Mouse (Mus musculus): ENCODE measurements at regions not wholly inside any gene's neighbourhood (a gene's known extent, or its start where the extent isn't known, plus 50 kb on each side); places are given as distances from the start of the nearest gene placed in this dataset.

DNA sequence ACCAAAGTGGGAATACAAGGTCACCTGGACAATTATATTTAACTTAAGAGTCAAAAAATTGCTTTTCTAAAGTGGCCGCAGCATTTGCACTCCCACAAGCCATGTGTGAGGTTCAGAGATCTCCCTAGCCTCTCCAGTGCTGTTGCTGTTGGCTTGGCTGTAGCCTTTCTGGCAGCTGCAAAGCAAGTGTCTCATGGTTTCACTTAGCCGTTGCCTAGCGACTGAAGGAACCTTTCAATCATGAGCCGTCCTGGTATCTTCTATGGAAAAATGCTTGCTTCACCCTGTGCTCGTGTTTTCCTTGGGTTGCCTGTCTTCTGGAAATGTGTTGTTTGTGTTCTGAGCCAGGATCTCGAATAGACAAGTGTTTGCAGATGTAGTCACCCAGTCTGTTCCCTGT lies 367.9 kb downstream of the Glrx3 start:
- 37% methylated on average over 6 of the region's 6 CpGs for WGBS
- TF ChIP-seq CTCF (IDR thresholded peaks at IDR 0.05) (no peak), EP300 (IDR thresholded peaks at IDR 0.05; ENCODE audit: insufficient read depth, low read depth, low read length) (no peak), POLR2A (IDR thresholded peaks at IDR 0.05; ENCODE audit: insufficient read depth, low read depth, low read length) (no peak)
- Histone ChIP-seq H3K27me3 (ENCODE audit: control insufficient read depth, insufficient read depth, low read length) (no peaks in the 10 kb centered on the region), H3K9ac (ENCODE audit: low read depth, low read length) (no peak overlapping the region), H3K27ac (no peak overlapping the region), H3K79me2 (replicated peaks; ENCODE audit: control insufficient read depth, insufficient read depth, low read length) (no peaks in the 10 kb centered on the region), H3K4me1 (ENCODE audit: control insufficient read depth, insufficient read depth, low read length) (no peaks in the 10 kb centered on the region), H3K36me3 (ENCODE audit: control insufficient read depth, insufficient read depth, low read length) (no peaks in the 10 kb centered on the region), H3K4me3 (no peak overlapping the region)
- DNase-seq = peak; percentile 26 to 61
- intact Hi-C loops (cut with DNase I) = no loop called here

DNA sequence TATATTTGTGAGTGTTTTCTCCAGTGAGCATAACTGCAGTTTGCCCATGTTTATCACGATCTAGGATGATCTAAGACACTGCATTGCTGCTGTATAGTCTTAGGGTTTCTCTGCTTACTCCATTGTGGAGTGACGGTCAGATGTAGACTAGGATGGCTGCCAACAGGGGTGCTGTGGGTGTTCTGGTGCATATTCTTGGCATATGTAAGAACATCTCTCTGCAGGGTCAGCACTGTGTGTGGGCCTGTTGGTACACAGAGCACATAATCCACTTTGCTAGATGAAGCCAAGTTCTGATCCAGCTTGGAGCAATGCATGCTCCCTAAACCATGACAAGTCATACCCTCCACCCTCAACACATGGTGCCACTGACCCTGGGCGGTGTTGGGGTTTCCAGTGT lies 375.4 kb downstream of the Glrx3 start:
- H3K27me3 ChIP-seq (ENCODE audit: control insufficient read depth, insufficient read depth, low read length) = no peaks in the 10 kb centered on the region
- WGBS = 71% methylated on average over 3 of the region's 3 CpGs
- intact Hi-C loops (cut with DNase I) = no loop called here

DNA sequence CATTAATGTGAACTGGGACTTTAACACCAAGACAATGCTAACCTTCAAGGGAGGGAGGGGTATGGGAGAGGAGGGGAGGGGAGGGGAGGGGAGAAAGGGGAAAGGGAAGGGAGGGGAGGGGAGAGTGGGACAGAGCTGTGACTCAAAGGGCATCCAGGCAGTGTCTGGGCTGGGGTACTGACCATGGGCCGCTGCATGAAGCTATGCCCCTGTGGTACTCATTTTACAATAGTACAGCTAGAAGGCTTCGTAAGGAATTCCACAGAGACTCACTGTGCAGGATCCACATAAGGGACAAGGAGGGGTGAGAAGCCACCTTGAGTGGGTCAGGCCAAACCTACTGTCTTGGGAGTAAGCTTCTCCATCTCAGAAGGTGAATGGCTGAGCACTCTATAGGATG lies 403.1 kb downstream of the Glrx3 start:
- Histone ChIP-seq H3K9ac (ENCODE audit: low read depth, low read length) (no peak overlapping the region), H3K4me1 (ENCODE audit: control insufficient read depth, insufficient read depth, low read length) (no peaks in the 10 kb centered on the region), H3K4me3 (no peak overlapping the region), H3K79me2 (replicated peaks; ENCODE audit: control insufficient read depth, insufficient read depth, low read length) (no peaks in the 10 kb centered on the region), H3K27me3 (ENCODE audit: control insufficient read depth, insufficient read depth, low read length) (no peaks in the 10 kb centered on the region), H3K27ac (no peak overlapping the region), H3K36me3 (ENCODE audit: control insufficient read depth, insufficient read depth, low read length) (no peaks in the 10 kb centered on the region)
- no peak for TF ChIP-seq EP300 (IDR thresholded peaks at IDR 0.05; ENCODE audit: insufficient read depth, low read depth, low read length)
- no peak for TF ChIP-seq CTCF (IDR thresholded peaks at IDR 0.05)
- no peak for TF ChIP-seq POLR2A (IDR thresholded peaks at IDR 0.05; ENCODE audit: insufficient read depth, low read depth, low read length)
- intact Hi-C loops (cut with DNase I) = no loop called here
- WGBS = 70% methylated on average over 2 of the region's 2 CpGs
- DNase-seq = no peak

More for the DNA sequence above, 375.4 kb downstream of the Glrx3 start:
- Histone ChIP-seq H3K4me3 (no peak overlapping the region), H3K9ac (ENCODE audit: low read depth, low read length) (no peak overlapping the region), H3K79me2 (replicated peaks; ENCODE audit: control insufficient read depth, insufficient read depth, low read length) (no peaks in the 10 kb centered on the region), H3K27ac (no peak overlapping the region), H3K4me1 (ENCODE audit: control insufficient read depth, insufficient read depth, low read length) (no peaks in the 10 kb centered on the region), H3K36me3 (ENCODE audit: control insufficient read depth, insufficient read depth, low read length) (no peaks in the 10 kb centered on the region)
- DNase-seq = no peak
- TF ChIP-seq CTCF (IDR thresholded peaks at IDR 0.05) = no peak
- TF ChIP-seq POLR2A (IDR thresholded peaks at IDR 0.05; ENCODE audit: insufficient read depth, low read depth, low read length) = no peak
- TF ChIP-seq EP300 (IDR thresholded peaks at IDR 0.05; ENCODE audit: insufficient read depth, low read depth, low read length) = no peak

DNA sequence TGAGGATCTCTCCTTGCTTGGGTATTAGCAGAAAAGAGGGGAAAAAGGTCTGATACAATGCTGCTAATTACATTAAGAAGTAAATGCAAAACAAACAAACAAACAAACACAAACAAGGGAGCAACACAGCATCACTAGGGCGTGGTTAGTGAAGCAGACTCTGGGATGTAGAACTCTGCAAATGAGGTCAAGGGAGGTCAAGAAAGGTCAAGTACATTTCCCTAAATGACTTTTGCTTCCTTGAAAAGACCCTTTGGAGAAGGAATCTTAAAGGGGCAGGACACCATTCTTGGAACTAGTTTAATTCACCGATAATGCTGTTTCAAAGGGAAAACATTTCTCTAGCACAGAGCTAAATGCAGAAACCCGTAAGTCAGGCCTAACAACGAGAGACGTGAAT lies 403.6 kb downstream of the Glrx3 start:
- TF ChIP-seq CTCF (IDR thresholded peaks at IDR 0.05) (no peak), EP300 (IDR thresholded peaks at IDR 0.05; ENCODE audit: insufficient read depth, low read depth, low read length) (no peak)
- no peaks in the 10 kb centered on the region for H3K4me1 ChIP-seq (ENCODE audit: control insufficient read depth, insufficient read depth, low read length)
- no peak for DNase-seq
- no peaks in the 10 kb centered on the region for H3K27me3 ChIP-seq (ENCODE audit: control insufficient read depth, insufficient read depth, low read length)
- no peak overlapping the region for H3K27ac ChIP-seq
- no peaks in the 10 kb centered on the region for H3K36me3 ChIP-seq (ENCODE audit: control insufficient read depth, insufficient read depth, low read length)
- no peaks in the 10 kb centered on the region for H3K79me2 ChIP-seq (replicated peaks; ENCODE audit: control insufficient read depth, insufficient read depth, low read length)
- intact Hi-C loops (cut with DNase I) = no loop called here
- no peak overlapping the region for H3K4me3 ChIP-seq
- WGBS = 75% methylated on average over 5 of the region's 5 CpGs
- H3K9ac ChIP-seq (ENCODE audit: low read depth, low read length) = no peak overlapping the region

DNA sequence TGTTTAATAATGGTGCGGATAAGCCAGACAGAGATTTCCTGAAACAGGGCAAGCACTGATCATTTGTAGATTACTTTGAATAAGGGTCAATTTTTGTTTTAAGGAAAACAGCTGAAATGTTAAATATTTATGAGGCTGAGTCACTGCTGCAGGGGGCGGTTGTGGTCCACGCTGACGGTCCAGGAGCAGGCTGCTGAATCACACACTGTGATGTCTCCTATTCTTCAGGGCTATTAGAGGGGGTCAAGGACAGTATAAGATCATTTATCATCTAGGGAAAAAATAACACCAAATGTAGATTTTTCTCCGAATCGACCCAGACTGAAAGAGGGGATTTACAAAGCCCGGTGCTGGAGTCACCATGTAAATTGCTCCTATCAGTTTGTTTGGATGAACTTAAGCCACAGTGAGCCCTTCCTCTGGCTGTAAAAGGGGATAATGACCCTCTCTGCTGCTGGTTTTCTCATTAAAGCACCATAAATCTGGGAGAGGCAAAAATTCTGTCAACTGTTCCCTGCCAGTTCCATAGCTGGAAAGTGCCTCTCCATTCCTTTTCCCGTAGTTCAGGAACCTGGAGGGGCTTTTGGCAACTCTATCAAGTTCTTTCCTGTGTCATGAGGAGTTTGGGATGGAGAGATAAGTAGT lies 404.2 kb downstream of the Glrx3 start:
- no peak for DNase-seq
- TF ChIP-seq CTCF (IDR thresholded peaks at IDR 0.05) (no peak), POLR2A (IDR thresholded peaks at IDR 0.05; ENCODE audit: insufficient read depth, low read depth, low read length) (no peak), EP300 (IDR thresholded peaks at IDR 0.05; ENCODE audit: insufficient read depth, low read depth, low read length) (no peak)
- intact Hi-C loops (cut with DNase I) = no loop called here
- no peaks in the 10 kb centered on the region for H3K4me1 ChIP-seq (ENCODE audit: control insufficient read depth, insufficient read depth, low read length)
- H3K27me3 ChIP-seq (ENCODE audit: control insufficient read depth, insufficient read depth, low read length) = no peaks in the 10 kb centered on the region
- WGBS = 62% methylated on average over 8 of the region's 8 CpGs
- H3K9ac ChIP-seq (ENCODE audit: low read depth, low read length) = no peak overlapping the region
- no peak overlapping the region for H3K4me3 ChIP-seq
- no peaks in the 10 kb centered on the region for H3K79me2 ChIP-seq (replicated peaks; ENCODE audit: control insufficient read depth, insufficient read depth, low read length)
- no peak overlapping the region for H3K27ac ChIP-seq
- no peaks in the 10 kb centered on the region for H3K36me3 ChIP-seq (ENCODE audit: control insufficient read depth, insufficient read depth, low read length)

DNA sequence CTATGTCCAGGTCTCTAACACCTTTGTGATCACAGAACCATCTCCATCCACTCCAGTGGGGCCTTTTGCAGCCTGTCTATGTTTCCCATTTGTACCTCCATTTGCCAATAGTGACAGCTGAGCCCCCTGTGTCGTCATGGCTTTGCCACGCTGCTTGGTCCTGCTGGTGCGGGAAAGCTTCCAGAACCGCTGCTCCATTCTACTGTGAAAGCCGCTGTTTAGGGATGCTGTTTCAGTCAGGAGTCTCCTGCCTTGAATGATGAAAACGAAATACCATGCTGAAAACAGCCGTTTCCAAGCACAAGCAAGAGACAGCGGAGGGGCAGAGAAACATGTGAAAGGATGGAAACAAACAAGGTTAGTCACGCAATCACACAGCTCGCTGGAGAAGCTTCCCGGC lies 410.4 kb downstream of the Glrx3 start:
- H3K9ac ChIP-seq (ENCODE audit: low read depth, low read length) = no peak overlapping the region
- intact Hi-C loops (cut with DNase I) = no loop called here
- WGBS = 80% methylated on average over 11 of the region's 11 CpGs
- no peaks in the 10 kb centered on the region for H3K36me3 ChIP-seq (ENCODE audit: control insufficient read depth, insufficient read depth, low read length)
- H3K79me2 ChIP-seq (replicated peaks; ENCODE audit: control insufficient read depth, insufficient read depth, low read length) = no peaks in the 10 kb centered on the region
- DNase-seq = no peak
- H3K27me3 ChIP-seq (ENCODE audit: control insufficient read depth, insufficient read depth, low read length) = no peaks in the 10 kb centered on the region
- H3K4me1 ChIP-seq (ENCODE audit: control insufficient read depth, insufficient read depth, low read length) = no peaks in the 10 kb centered on the region
- TF ChIP-seq EP300 (IDR thresholded peaks at IDR 0.05; ENCODE audit: insufficient read depth, low read depth, low read length) (no peak), POLR2A (IDR thresholded peaks at IDR 0.05; ENCODE audit: insufficient read depth, low read depth, low read length) (no peak), CTCF (IDR thresholded peaks at IDR 0.05) (no peak)
- no peak overlapping the region for H3K27ac ChIP-seq
- H3K4me3 ChIP-seq = no peak overlapping the region

All from heart, adult 2 months (tissue).